Mouse (Mus musculus) gastrocnemius, adult 8-10 months (tissue): ENCODE measurements at regions not wholly inside any gene's neighbourhood (a gene's known extent, or its start where the extent isn't known, plus 50 kb on each side); places are given as distances from the start of the nearest gene placed in this dataset.
A peak's percentile ranks its signal among the peaks of the same experiment; 100 is the strongest.
"Not testable (repeated sequence)": the region's sequence is repeated elsewhere in the genome, so short reads cannot be mapped to it uniquely, and the experiment has no call there.

Experiments
- DNase-seq, 2 experiments: peaks; one replicate each; pipeline ENCODE4 v3.0.0; 2022; ENCODE audit warnings: low spot score in 2 of 2

DNA sequence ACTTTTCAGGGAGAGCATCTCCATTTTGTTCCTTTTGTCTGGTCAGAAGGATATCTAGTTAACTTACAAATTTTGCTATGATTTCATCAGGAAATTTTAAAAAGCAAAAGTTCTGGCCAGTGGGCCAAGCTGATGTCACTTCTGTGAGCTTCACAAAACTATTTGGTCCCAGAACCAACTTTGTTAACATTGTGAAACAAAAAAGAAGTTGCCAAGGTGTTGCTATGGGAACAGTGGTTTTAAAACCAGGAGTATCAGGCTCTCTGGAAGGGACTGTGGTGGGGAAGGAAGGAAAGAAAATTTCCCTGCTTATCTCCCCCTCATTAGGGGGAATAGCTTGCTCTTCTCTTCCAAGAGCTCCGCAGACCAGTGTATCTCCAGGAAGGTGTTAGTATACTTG, 416.8 kb upstream of the Auts2 start:
- no peak for DNase-seq

DNA sequence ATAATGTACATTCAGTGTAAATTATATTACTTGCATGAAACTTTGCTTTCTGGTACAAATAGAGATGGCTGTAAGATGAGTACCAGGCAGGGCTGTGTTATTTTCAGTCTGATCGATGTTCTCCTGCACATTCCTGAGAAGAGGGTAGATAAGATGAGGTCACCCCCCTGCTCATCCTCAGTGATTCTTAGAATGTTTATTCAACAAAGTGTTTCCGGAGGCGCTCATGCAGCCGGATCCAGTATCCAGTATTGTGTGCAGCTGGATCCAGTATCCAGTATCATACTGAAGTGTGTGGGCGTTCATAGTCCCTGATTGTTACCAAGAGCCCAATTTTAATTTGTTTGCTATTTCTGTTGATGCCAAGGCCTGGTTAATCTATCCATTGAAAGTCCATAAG, 413.0 kb upstream of the Auts2 start:
- DNase-seq = no peak

DNA sequence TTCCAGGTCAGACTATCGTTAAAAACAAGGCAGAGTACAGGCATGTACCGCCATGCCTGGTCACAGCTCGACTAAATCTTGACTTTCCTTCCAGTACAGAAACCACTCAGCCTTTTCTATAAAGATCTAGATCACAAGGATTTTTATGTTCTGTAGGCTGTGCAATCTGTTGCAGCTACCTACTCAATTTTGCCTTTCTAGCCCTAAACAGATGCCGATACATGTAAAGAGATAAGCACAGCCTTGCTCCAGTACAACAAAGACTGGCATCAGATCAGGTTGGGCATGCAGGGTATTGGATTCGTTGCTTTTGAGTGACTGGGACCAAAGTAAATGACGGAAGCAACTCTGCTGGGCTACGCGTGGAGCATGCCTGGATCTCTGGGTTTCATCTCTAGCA, 411.9 kb upstream of the Auts2 start:
- DNase-seq = no peak

DNA sequence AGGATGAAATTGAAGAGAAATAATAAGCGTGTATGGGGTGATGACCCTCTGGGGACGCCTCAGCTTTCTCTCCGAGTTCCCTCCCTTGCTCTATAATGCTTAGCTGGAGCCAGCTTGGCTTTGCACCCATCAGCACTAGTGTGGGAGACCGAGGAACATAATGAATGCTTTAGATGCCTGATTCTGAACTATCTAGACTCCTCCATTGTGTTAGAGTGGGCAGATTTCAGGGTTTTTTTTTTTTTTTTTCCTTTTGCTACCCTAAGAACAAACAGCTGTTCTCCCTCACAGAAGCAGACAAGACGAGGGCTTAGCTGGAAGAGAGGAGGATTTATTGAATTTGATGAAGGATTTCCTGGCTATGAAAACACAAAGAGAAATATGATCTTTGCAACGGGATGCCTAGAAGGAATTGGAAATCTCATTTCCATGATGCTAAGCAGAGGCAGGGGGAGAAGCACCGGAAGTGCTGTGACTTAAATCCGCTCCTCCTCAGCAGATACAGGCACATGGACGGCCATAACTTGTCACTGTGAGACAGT, 390.4 kb upstream of the Auts2 start:
- DNase-seq = no peak

DNA sequence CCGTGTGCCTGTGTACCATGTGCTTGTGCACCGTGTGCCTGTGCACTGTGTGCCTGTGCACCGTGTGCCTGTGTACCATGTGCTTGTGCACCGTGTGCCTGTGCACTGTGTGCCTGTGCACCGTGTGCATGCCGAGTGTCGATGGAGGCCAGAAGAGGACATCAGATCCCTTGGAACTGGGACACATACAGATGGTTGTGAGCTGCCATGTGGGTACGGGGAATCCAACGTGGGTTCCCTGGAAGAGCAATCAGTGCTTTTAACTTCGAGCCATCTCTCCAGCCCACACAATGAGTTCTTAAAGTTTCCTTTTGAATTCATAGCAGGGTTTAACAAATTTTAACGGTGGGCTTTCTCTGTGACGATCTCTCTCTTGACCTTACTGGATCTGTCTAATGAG, 386.8 kb upstream of the Auts2 start:
- DNase-seq = not testable (repeated sequence)

DNA sequence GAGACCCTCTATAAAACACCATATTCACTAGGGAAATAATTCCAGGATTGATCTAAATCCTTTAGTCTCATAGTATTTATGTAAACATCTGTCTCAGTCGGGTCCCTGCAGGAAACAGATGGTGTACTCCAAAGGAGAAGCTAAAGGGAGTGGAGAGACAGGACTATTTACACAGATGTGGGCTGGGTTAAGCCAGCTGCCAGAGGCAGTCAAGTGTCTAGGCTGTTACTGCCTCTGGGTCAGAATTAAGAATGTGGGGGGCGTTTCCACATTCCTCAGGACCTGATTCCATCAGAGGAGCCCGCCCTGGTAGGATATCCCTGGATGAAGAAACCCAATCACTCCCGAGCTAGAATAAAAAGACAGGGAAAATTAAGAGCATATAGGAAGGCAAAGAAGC, 380.2 kb upstream of the Auts2 start:
- DNase-seq = no peak

DNA sequence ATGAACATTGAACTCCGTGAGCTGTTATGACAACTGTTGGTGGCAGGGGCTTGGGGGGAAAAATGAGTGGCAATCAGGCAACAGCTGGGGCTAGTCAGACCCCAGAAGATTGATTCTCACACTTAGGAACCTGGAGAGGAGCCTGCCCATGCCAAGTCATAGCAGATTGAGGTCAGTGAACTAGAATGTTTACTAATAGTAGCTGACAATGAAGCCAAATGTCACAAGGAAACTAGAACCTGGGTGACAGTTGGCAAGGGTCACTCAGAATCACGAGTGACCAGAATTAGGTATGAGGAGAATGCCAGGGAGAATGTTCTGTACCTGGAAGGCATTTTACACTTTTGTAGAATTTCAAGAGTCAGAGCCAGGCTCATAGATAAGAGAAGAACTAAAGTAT, 365.9 kb upstream of the Auts2 start:
- DNase-seq = no peak

DNA sequence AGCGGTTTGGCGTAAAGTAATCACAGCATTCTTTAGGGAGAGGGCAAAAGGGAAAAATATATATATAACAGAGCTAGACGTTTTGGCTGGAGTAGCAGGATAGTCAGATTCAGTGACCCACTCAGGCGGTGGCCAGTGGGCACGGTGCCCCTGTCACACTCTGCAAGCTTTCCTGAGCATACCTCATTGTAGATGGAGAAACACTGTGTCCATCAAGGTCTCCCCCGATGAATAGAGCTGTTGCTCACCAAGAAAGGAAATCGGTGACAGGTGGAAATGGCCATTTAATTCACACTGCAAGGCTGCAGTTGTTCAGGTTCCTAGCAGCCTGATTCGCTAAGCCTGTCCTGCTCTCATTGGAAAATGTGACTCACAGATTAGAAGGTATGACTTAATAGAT, 365.1 kb upstream of the Auts2 start:
- DNase-seq = no peak

DNA sequence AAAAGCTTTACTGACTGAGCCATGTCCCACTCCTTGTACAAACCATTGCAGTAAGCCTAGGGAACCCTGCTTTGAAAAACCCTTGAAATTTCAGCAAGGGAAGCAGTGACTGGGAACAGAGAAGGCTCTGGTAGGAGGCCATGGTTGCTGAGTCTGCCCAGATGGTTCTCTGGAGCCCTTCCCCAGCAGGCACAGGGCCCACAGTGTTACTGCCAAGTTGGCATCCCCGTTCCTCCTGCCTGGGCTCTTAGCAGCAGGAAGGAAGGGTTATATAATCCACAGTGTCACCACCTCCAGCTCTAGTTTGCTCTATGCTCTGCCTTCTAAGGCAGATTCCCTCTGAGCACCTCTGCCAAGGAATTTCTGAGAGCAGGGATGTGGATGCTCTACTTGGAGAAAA, 349.4 kb upstream of the Auts2 start:
- peak; percentile 52 to 76 for DNase-seq

DNA sequence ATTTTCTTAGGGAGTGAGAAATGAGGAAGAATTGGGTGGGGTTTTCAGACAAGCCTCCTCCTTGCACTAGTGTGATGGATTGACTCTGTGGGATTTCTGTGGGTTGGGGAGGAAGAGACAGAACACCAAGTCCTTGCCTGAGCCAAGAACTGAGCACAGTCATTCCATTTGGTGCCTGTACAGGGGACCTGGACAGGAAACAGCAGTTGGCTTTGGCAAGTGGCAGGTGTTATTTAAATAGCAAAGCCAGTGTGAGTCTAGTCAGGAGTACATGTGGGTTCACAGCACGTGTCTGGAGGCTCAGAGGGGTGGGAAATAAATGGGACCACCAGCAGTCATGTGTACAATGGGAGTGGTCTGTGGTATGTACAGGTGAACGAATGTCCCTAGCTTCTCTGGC, 341.0 kb upstream of the Auts2 start:
- DNase-seq = no peak

DNA sequence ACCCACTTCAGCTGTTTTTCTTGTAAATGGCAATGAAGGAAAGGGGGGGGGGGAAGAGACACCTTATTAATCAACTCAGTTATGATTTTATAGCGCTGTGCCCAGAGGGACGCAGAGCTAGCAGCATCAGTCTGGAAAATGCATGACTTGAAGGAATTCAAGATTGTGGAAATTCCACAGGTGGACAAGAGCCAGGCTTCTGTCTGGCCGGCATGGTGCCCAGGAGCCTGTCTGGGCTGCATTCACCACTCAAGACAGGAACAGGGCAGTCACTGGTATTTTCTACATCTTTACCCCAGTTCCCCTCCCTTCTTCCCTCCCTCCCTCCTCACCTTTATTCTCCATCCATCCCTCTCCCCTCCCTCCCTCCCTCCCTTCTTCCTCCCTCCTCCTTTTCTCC, 339.1 kb upstream of the Auts2 start:
- DNase-seq = no peak

DNA sequence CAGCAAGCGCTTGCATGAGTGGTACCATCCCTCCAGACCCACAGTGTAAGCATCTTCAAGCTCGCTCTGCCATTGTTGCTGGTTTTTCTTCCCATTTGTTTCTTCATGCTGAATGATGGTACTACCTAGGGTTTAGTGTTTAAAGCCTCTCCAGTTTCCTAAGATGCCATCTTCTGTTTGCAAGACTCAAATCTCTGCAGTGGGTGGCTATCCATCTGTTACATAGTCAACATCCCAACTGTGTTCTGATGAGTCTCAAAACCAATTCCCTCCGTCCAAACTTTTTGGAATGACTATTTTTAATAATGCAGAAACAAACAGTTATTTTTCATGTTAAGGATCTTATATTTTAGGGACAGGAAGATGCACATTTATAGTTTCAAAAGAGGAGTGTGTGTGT, 338.0 kb upstream of the Auts2 start:
- no peak for DNase-seq

DNA sequence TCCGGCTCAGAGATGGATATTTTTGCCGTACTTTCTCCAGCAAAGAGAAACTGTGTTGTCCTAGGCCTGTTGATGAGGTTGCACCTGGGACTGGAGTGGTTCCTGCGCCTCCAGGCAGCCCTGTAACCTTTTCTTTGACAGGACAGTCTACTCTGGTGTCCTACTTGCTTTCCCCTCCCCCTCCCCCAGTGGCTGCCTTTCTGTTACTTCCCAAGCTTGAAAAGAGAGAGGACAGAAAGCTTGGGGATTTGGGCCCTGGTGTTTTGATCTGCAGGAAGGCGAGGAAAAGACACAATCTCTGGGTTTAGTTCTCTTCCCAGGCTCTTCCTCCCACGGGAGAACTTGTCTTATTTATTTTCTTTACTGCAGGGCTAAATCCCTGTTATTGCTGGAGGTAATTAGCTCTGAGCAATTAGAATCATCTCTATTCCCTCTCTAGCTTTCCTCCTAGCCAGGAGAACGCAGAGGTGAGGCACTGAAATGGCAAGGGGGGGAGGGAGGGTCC, 333.2 kb upstream of the Auts2 start:
- no peak for DNase-seq

DNA sequence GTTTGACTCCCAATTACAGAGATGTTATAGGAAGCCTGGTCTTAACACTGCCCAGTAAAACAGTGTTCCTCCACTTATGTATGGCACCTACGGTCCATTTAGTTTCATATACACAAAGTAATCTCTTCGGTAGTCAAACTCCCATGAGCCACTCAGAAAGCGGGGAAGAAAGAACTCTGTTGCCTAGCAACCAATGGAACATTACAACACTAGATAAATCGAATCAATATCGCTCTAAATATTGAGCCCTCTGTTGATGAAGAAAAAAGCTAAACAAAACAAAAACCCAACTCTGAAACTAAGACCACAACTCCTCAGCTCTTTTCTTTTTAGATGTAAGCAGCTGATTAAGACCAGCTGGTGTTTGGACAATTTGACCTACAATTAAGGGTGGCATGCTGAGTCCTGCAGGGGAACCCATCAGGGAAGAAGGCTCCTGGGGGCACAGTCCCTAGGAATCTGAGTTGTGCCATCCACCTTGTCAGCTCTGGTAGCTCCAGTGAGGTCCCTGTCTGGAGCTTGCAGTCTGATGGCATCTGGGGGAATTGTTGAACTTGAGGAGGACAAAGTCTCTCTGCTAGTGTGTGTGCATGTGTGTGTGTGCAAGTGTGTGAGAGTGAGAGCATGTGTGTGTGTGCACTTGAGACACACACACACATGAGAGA, 315.8 kb upstream of the Auts2 start:
- DNase-seq = no peak

DNA sequence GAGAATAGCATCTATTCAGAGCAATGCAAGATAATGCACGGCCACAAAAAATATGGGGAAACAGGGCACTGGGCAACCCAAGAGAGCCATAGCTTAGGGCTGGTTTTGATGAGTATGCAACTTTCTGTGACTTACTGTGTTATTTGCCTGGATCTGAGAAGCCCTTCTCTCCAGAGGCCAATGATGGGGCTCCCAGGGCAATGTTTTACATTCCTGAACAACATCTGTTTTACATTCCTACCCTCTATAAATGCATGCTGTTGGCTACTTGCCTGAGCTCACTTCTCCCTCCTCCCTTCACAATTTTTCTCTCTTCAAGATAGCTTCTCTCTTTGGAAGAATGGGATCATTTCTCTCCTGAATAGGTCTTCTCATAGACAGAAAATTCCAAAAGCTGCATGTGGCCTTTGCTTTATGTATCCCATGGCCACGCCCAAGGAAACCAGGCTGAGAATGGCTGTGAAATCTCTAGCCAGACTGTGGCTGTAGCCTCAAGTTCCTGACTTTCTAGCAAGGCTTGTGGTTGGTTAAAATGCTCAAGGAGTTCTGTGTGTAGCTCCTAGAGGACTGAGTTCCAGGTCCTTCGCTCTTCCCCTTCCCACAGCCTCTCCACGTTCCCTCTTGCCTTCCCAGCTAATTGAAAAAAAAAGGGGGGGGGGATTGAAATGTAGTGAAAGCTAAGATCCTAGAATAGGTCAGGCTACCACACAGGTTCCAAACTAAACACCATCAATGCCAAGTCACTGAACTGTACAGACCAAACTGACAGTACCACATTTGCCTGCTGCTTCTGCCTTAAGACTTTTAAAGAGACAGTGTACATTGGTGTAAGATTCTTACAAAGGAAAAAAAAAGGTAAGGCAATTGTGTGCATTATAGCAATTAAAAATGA, 312.7 kb upstream of the Auts2 start:
- no peak for DNase-seq

DNA sequence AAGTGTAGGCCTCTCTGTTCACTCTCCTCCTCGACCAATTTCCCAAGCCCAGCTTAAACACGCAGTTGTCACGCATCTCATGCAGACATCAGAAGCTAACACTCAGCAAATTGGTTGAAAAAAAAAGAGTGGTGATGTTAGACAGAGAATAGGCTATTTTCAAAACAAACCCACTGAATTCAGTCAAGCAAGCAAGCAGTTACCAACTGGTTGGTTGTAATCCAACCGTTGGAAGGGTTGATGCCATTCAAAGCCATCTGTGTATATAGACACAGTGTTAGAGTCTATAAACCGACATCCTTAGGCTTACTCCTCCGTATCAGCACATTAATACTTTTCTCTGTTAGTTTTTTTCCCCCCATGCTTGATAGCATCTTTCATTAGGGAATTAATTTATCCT, 307.6 kb upstream of the Auts2 start:
- no peak for DNase-seq

DNA sequence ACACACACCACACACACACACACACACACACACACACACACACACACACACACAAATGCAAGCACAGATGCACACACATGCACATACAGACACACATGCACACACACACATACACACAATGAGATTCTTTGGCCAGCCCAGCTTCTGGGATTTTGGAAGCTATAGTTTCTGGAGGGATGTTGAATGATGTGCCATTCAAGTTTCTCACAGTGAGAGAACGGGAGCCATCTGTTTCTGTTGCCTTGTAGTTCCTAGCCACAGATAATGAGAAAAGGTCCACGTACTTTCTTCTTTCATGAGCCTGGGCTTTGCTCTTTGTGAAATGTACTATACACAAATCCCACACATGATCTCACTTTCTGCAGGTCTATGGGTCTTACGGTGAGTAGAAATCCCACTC, 304.9 kb upstream of the Auts2 start:
- no peak for DNase-seq

DNA sequence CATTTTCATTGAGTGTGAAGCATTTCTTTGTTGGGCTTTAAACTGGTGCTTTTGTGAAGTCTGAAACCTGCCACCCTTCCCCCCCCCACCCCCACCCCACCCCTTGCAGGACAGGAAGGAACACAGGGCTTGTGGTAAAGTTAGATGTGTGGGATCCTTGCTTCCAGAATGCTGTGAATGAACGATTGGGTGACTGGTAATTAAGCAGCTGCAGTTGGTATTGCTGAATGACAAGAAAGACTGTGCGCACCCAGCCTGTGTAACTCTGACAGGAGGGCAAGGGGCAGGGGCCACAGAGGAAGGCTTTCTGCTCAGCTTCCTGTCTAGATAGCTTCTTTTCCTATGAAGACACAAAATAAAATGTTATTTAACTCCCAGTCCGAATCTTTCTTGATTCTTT, 300.1 kb upstream of the Auts2 start:
- DNase-seq = no peak

DNA sequence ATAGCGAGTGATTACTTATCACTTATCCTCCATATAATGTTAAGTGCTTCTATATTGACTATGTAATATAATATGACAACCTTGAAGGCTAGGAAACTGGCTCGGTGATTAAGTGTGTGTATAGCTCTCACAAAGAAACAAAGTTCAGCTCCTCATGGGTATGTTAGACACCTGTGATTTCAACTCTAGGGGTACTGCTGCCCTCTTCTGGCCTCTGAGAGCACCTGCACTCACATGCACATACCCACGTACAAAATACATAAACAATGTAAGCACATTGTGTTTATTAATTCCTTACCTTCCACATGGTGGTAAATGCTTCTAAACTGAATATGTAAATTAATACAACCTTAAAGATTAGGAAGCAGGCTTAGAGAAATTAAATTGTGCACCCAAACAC, 298.6 kb upstream of the Auts2 start:
- no peak for DNase-seq

DNA sequence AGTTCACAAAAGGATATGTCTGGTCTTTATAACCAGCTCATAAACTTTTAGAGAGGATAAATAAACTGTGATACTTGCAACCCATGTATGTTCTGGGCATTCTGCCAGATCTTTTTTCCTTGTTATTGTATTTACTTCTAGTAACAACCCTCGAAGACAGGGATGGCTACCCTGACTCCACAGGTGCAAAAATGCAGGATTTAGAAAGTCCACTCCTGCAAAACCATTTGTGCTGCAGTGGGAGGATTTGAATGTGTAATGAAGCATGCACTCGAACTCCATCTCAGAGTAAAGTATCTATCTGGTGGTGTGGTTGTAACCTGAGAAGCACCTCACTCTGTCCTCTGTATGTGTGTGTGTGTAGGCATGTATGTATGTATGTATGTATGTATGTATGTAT, 294.3 kb upstream of the Auts2 start:
- no peak for DNase-seq

DNA sequence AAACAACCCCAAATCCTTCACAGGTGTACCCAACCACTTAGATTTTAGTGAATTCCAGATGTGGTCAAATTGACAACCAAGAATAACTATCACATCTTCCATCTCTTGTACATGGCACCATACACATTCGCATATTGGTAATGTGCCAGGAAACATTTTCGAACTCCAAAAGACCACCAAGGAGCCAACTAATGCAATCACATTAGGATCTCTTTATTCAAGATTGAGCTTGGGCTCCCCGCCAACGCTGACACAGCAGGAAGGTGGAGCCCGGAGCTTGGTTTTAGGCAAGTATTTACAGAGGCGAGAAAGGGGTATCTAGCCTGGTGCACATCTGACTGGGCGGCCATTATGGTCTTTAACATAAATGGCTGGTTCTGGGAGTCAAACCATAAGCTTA, 285.8 kb upstream of the Auts2 start:
- DNase-seq = no peak

DNA sequence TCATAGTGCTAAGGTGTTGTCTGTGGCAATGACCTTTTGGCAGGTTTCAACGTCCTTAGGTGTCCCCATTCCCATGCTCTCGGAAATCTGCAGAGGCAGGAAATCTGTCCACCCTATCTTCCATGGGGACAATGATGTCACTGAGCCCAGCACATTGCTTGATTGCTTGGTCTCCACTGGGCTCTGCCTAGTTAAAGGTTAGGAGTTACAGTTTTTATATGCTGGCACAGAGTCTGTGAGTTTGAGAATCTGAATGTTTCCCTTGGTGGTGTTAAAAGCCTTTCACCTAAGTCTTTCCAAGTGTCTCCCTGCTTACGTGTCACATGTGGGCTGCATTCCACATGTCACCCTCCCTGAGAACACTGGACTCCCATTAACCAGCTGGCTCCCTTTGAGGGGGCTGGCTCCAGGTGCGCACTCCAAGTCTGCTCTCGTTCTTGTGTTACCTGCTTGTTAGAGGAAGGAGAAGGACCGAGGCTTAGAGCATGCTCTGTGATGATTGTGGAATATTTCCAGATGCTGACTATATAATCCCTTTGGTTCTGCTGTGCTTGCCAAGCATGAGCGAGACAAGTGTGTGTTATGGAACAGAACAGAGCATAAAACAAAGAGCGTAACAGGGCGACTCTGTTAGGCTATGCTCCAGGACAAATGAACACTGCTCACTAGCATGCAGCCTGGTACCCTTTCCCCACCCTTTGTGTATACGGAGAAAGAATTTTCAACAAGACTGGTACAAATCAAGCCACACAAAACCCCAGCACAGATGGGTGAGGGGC, 284.6 kb upstream of the Auts2 start:
- no peak for DNase-seq
